Comparison of ENCODE assay signal across 7 mouse cellular contexts in genomic region chr9:107612191-107612944, GRCm38 (mm10). TPM values are rescaled to one million over a fixed set of nuclear protein-coding genes. Genes with fewer than 3 reads are reported as not detected.
A peak's percentile ranks its signal among the peaks of the same experiment; 100 is the strongest.
DNase-seq lines count a peak whose midpoint lies in the region; ATAC-seq lines count a peak whose summit lies in the region.

No protein-coding gene starts in this region.

- peak; percentile 91 for ATAC-seq in intestine, embryonic 14.5 days (replicated peaks; ENCODE audit: low FRiP score, low TSS enrichment, low read depth)

- peaks cover 37% of the 10 kb centered on the region for H3K36me3 ChIP-seq in intestine, embryonic 14.5 days (ENCODE audit: control insufficient read depth, insufficient read depth, low read length)
- H3K36me3 ChIP-seq in midbrain, embryonic 10.5 days, result peaks cover 39% of the 10 kb centered on the region

- H3K27ac ChIP-seq in intestine, embryonic 14.5 days (ENCODE audit: low read depth), result peak overlapping the region; percentile 92
- peak overlapping the region; percentile 95 for H3K27ac ChIP-seq in midbrain, embryonic 10.5 days (replicated peaks)

- H3K9me3 ChIP-seq in intestine, embryonic 14.5 days (ENCODE audit: control insufficient read depth, low read length), result no peaks in the 10 kb centered on the region
- H3K9me3 ChIP-seq in midbrain, embryonic 10.5 days (replicated peaks), result no peaks in the 10 kb centered on the region

- H3K4me2 ChIP-seq in intestine, embryonic 14.5 days (ENCODE audit: low read length), result peak overlapping the region; percentile 69

- peak overlapping the region; percentile 63 for H3K9ac ChIP-seq in intestine, embryonic 14.5 days (ENCODE audit: low read length)

- peak; percentile 99 for DNase-seq in adrenal gland, adult (ENCODE audit: inconsistent age in 2 of 2, low spot score in 1 of 2)
- DNase-seq in embryo, embryonic 10.5 days (ENCODE audit: low spot score), result peak; percentile 97
- DNase-seq in gastrocnemius, postnatal 14 days, result peak; percentile 99
- DNase-seq in intestine, embryonic 14.5 days (ENCODE audit: low spot score), result peak; percentile 97
- peak; percentile 99 for DNase-seq in left cerebral cortex, postnatal 25 days (ENCODE audit: low spot score in 2 of 2)
- DNase-seq in midbrain, embryonic 10.5 days (ENCODE audit: low spot score), result peak; percentile 99
- peak; percentile 99 for DNase-seq in right cerebral cortex, postnatal 4 days

- H3K4me3 ChIP-seq in intestine, embryonic 14.5 days (ENCODE audit: low read depth, low read length), result peak overlapping the region; percentile 28
- H3K4me3 ChIP-seq in midbrain, embryonic 10.5 days, result peak overlapping the region; percentile 50

- peaks cover 30% of the 10 kb centered on the region for H3K4me1 ChIP-seq in intestine, embryonic 14.5 days (replicated peaks; ENCODE audit: control insufficient read depth, insufficient read depth, low read length)
- H3K4me1 ChIP-seq in midbrain, embryonic 10.5 days, result peaks cover 88% of the 10 kb centered on the region

- intact Hi-C loops in gastrocnemius, postnatal 14 days (cut with DNase I; ENCODE audit: low total_unique reads), result no loop called here
- intact Hi-C loops in left cerebral cortex, postnatal 25 days (cut with DNase I), result no loop called here

- H3K27me3 ChIP-seq in intestine, embryonic 14.5 days (replicated peaks; ENCODE audit: control insufficient read depth, insufficient read depth, low read length), result no peaks in the 10 kb centered on the region
- no peaks in the 10 kb centered on the region for H3K27me3 ChIP-seq in midbrain, embryonic 10.5 days (ENCODE audit: low read depth, poor library complexity, severe bottlenecking)

- WGBS in intestine, embryonic 14.5 days, result 7% methylated on average over 37 of the region's 48 CpGs
- 4% methylated on average over 48 of the region's 48 CpGs for whole genome bisulfite sequencing in midbrain, embryonic 10.5 days

RNA-seq across cellular contexts. Expression of gene Sema3b, which starts 3.3 kb away (rescaled TPM):
- total RNA-seq in gastrocnemius, postnatal 14 days (2021), result 10 to 100 TPM; 27.6 to 35.2 TPM
- 16.5 and 18.3 TPM in 2 replicates for polyA plus RNA-seq in intestine, embryonic 14.5 days (2014; fragmentation: Nextera tagmentation; extraction: Ambion mirVana)
- 1 to 10 TPM; 3.4 to 3.5 TPM for total RNA-seq in left cerebral cortex, postnatal 25 days (2021)
- 1.8 and 3.2 TPM in 2 replicates for polyA plus RNA-seq in midbrain, embryonic 10.5 days (2016; fragmentation: Nextera tagmentation; extraction: Ambion mirVana)

RNA-seq across cellular contexts. Expression of gene Gnai2, which starts 22.8 kb away (rescaled TPM):
- total RNA-seq in gastrocnemius, postnatal 14 days (2021), result 100 to 1,000 TPM; 139 to 152 TPM
- 336 and 349 TPM in 2 replicates for polyA plus RNA-seq in intestine, embryonic 14.5 days (2014; fragmentation: Nextera tagmentation; extraction: Ambion mirVana)
- total RNA-seq in left cerebral cortex, postnatal 25 days (2021), result 100 to 1,000 TPM; 214 to 221 TPM
- 629 and 656 TPM in 2 replicates for polyA plus RNA-seq in midbrain, embryonic 10.5 days (2016; fragmentation: Nextera tagmentation; extraction: Ambion mirVana)

RNA-seq across cellular contexts. Expression of gene Ifrd2, which starts 24.9 kb away (rescaled TPM):
- total RNA-seq in gastrocnemius, postnatal 14 days (2021), result 10 to 100 TPM; 33.5 to 42.7 TPM
- polyA plus RNA-seq in intestine, embryonic 14.5 days (2014; fragmentation: Nextera tagmentation; extraction: Ambion mirVana), result 77.4 and 79.5 TPM in 2 replicates
- 10 to 100 TPM; 11.1 to 13.3 TPM for total RNA-seq in left cerebral cortex, postnatal 25 days (2021)
- polyA plus RNA-seq in midbrain, embryonic 10.5 days (2016; fragmentation: Nextera tagmentation; extraction: Ambion mirVana), result 46.3 and 56.8 TPM in 2 replicates

RNA-seq across cellular contexts. Expression of gene Hyal3, which starts 31.8 kb away (rescaled TPM):
- total RNA-seq in gastrocnemius, postnatal 14 days (2021), result under 1 TPM; 0.23 to 0.49 TPM
- 0.87 and 1.4 TPM in 2 replicates for polyA plus RNA-seq in intestine, embryonic 14.5 days (2014; fragmentation: Nextera tagmentation; extraction: Ambion mirVana)
- total RNA-seq in left cerebral cortex, postnatal 25 days (2021), result 1 to 10 TPM in 1 of 2 experiments, under 1 TPM in 1; 0.96 to 1.1 TPM
- 0.62 and 0.96 TPM in 2 replicates for polyA plus RNA-seq in midbrain, embryonic 10.5 days (2016; fragmentation: Nextera tagmentation; extraction: Ambion mirVana)

RNA-seq across cellular contexts. Expression of gene Naa80, which starts 33.7 kb away (rescaled TPM):
- 10 to 100 TPM; 12.0 TPM for total RNA-seq in gastrocnemius, postnatal 14 days (2021)
- 14.7 and 19.6 TPM in 2 replicates for polyA plus RNA-seq in intestine, embryonic 14.5 days (2014; fragmentation: Nextera tagmentation; extraction: Ambion mirVana)
- 10 to 100 TPM; 10.8 to 11.3 TPM for total RNA-seq in left cerebral cortex, postnatal 25 days (2021)
- 17.6 and 18.2 TPM in 2 replicates for polyA plus RNA-seq in midbrain, embryonic 10.5 days (2016; fragmentation: Nextera tagmentation; extraction: Ambion mirVana)

Comparison
In these comparisons a context has a peak if more than half of its experiments do, and no peak if none do; other contexts are left out.
1. Peak in every context shown above with its lines: DNase-seq, ATAC-seq, H3K4me3 ChIP-seq and H3K27ac ChIP-seq.
2. RNA of gene Sema3b, which starts 3.3 kb away (total RNA-seq): 27.6 to 35.2 TPM in gastrocnemius, postnatal 14 days; 3.4 to 3.5 TPM in left cerebral cortex, postnatal 25 days; every median in the first group is over 4 times any median in the second.